Mouse (Mus musculus) adipose tissue, adult 10 weeks (tissue): ENCODE results near the gene Olfr1391. TPM values are rescaled to one million over a fixed set of nuclear protein-coding genes. Genes with fewer than 3 reads are reported as not detected.

ENCODE experiments used
- polyA plus RNA-seq: library from polyadenylated mRNA; stranded (reverse); fragments of 350-450 nt; fragmentation: Illumina TruSeq; extraction: RNeasy Lipid Tissue Mini Kit (QIAGEN cat#74804); gene quantifications from one replicate; pipeline ENCODE4 v1.2.3, GENCODE M21; 2014; ENCODE audit warnings: low read depth, low replicate concordance

The Olfr1391 gene
- polyA plus RNA-seq: not detected

GRCm38 (mm10) chr11:49322442-49322841 lies at the start of gene Olfr1391:
Gene Olfr1391 (plus strand): TSS chr11:49322742.

GRCm38 (mm10) chr11:49278222-49278621 lies 44.3 kb upstream of the Olfr1391 start, which contains the start of gene Olfr1393:
Gene Olfr1393 (plus strand): TSS chr11:49278304.

GRCm38 (mm10) chr11:49284982-49285381 lies 37.6 kb upstream of the Olfr1391 start, which contains the start of gene Olfr1392:
Gene Olfr1392 (plus strand): TSS chr11:49285282.

GRCm38 (mm10) chr11:49304441-49304840 lies 18.1 kb upstream of the Olfr1391 start, which contains the start of gene Olfr10:
Gene Olfr10 (plus strand): TSS chr11:49304741.

GRCm38 (mm10) chr11:49334888-49335287 lies 12.3 kb downstream of the Olfr1391 start, which contains the start of gene Olfr1390:
Gene Olfr1390 (plus strand): TSS chr11:49335188.

Other genes with a start within 250 kb of the Olfr1391 start
- gene Ifi47, start 246.2 kb upstream of the Olfr1391 start, polyA plus RNA-seq: 10.8 TPM
- 0.45 TPM for gene Olfr1396, start 207.9 kb upstream of the Olfr1391 start, polyA plus RNA-seq
- not detected for gene Olfr1395, start 180.5 kb upstream of the Olfr1391 start, polyA plus RNA-seq
- gene Olfr1394, start 168.4 kb upstream of the Olfr1391 start, polyA plus RNA-seq: not detected
- gene Btnl9, start 135.6 kb upstream of the Olfr1391 start, polyA plus RNA-seq: 21.1 TPM
- gene Zfp62, start 119.5 kb upstream of the Olfr1391 start, polyA plus RNA-seq: 16.9 TPM
- 47.8 TPM for gene Mgat1, start 78.6 kb upstream of the Olfr1391 start, polyA plus RNA-seq
- 0.10 TPM for gene Olfr1393, start 44.4 kb upstream of the Olfr1391 start, polyA plus RNA-seq
- 0.11 TPM for gene Olfr1392, start 37.5 kb upstream of the Olfr1391 start, polyA plus RNA-seq
- gene Olfr10, start 18.0 kb upstream of the Olfr1391 start, polyA plus RNA-seq: not detected
- gene Olfr1390, start 12.4 kb downstream of the Olfr1391 start, polyA plus RNA-seq: not detected
- not detected for gene Olfr1389, start 100.3 kb downstream of the Olfr1391 start, polyA plus RNA-seq
- 0.10 TPM for gene Olfr1388, start 113.9 kb downstream of the Olfr1391 start, polyA plus RNA-seq
- gene Olfr1387, start 132.6 kb downstream of the Olfr1391 start, polyA plus RNA-seq: not detected
- not detected for gene Olfr1386, start 142.3 kb downstream of the Olfr1391 start, polyA plus RNA-seq
- not detected for gene Olfr1385, start 166.3 kb downstream of the Olfr1391 start, polyA plus RNA-seq
- not detected for gene Olfr1384, start 184.0 kb downstream of the Olfr1391 start, polyA plus RNA-seq
- gene Olfr1383, start 196.9 kb downstream of the Olfr1391 start, polyA plus RNA-seq: not detected
- gene Olfr1382, start 205.5 kb downstream of the Olfr1391 start, polyA plus RNA-seq: not detected
- gene Olfr1381, start 220.7 kb downstream of the Olfr1391 start, polyA plus RNA-seq: not detected
- gene Olfr1380, start 234.1 kb downstream of the Olfr1391 start, polyA plus RNA-seq: not detected